Mouse (Mus musculus) CH12.LX (cell line): ENCODE measurements around the gene Cbx6.

ENCODE experiments used
- CTCF ChIP-seq, 2 experiments: IDR thresholded peaks in 1 of 2; conservative IDR thresholded peaks in 1 of 2; 2 replicates each; pipeline ENCODE4 v1.5.1; 2011 to 2012; ENCODE audit warnings: low read depth in 2 of 2, low read length in 2 of 2, improper control_type of control experiment in 1 of 2, inconsistent platforms in 1 of 2, mild to moderate bottlenecking in 1 of 2, moderate library complexity in 1 of 2
- GABPA ChIP-seq: IDR thresholded peaks from 2 replicates; pipeline ENCODE4 v1.6.1; 2012; ENCODE audit warnings: low read depth, low read length, improper control_type of control experiment, inconsistent platforms; ENCODE audit not compliant: insufficient replicate concordance
- JUND ChIP-seq: conservative IDR thresholded peaks from 2 replicates; pipeline ENCODE4 v1.6.1; 2011; ENCODE audit warnings: low read depth, low read length, improper control_type of control experiment
- MAFK ChIP-seq: IDR thresholded peaks from 2 replicates; pipeline ENCODE4 v1.6.1; 2011; ENCODE audit warnings: low read length, improper control_type of control experiment; ENCODE audit not compliant: insufficient replicate concordance
- MAX ChIP-seq: IDR thresholded peaks from 2 replicates; pipeline ENCODE4 v1.6.1; 2011; ENCODE audit warnings: low read length, improper control_type of control experiment
- POLR2A ChIP-seq: IDR thresholded peaks from 2 replicates; pipeline ENCODE4 v1.6.1; 2011; ENCODE audit warnings: low read depth, mild to moderate bottlenecking, improper control_type of control experiment, low read length
- RAD21 ChIP-seq: IDR thresholded peaks from 2 replicates; pipeline ENCODE4 v1.6.1; 2011; ENCODE audit warnings: low read depth, mild to moderate bottlenecking, low read length, improper control_type of control experiment, moderate library complexity
- USF1 ChIP-seq: IDR thresholded peaks from 2 replicates; pipeline ENCODE4 v1.6.1; 2014; ENCODE audit warnings: low read depth, mild to moderate bottlenecking, inconsistent platforms, low read length, improper control_type of control experiment
- ZC3H11A ChIP-seq: IDR thresholded peaks from 2 replicates; pipeline ENCODE4 v1.6.1; 2012; ENCODE audit warnings: low read depth, mild to moderate bottlenecking, inconsistent platforms, low read length, improper control_type of control experiment
- ZMIZ1 ChIP-seq: IDR thresholded peaks from 2 replicates; pipeline ENCODE4 v1.6.1; 2012; ENCODE audit warnings: low read depth, mild to moderate bottlenecking, inconsistent platforms, low read length, improper control_type of control experiment

- TF ChIP-seq JUND = no peak
- TF ChIP-seq MAX = no peak
- TF ChIP-seq CTCF (conservative IDR thresholded peaks at IDR 0.05 in 1 of 2, IDR thresholded peaks at IDR 0.05 in 1 of 2; ENCODE audit: low read depth in 2 of 2, low read length in 2 of 2) = no peak
- no peak for TF ChIP-seq ZC3H11A
- TF ChIP-seq ZMIZ1 = no peak
- peak; percentile 24; the same call in 1 of the 2 replicates for TF ChIP-seq POLR2A
- no peak for TF ChIP-seq MAFK
- TF ChIP-seq USF1 = no peak
- TF ChIP-seq GABPA = no peak
- no peak for TF ChIP-seq RAD21
Measured at GRCm38 (mm10) chr15:79804352-79805071, 30.0 kb downstream of the Cbx6 start, which contains the start of gene Nptxr.
